Mouse (Mus musculus): ENCODE data around the gene Stub1. TPM values are rescaled to one million over a fixed set of nuclear protein-coding genes. Genes with fewer than 3 reads are reported as not detected.
"Not testable (repeated sequence)": the region's sequence is repeated elsewhere in the genome, so short reads cannot be mapped to it uniquely, and the experiment has no call there.

Gene Stub1
- polyA plus RNA-seq, 1 experiment from 2014 or later, result 322 TPM

DNA sequence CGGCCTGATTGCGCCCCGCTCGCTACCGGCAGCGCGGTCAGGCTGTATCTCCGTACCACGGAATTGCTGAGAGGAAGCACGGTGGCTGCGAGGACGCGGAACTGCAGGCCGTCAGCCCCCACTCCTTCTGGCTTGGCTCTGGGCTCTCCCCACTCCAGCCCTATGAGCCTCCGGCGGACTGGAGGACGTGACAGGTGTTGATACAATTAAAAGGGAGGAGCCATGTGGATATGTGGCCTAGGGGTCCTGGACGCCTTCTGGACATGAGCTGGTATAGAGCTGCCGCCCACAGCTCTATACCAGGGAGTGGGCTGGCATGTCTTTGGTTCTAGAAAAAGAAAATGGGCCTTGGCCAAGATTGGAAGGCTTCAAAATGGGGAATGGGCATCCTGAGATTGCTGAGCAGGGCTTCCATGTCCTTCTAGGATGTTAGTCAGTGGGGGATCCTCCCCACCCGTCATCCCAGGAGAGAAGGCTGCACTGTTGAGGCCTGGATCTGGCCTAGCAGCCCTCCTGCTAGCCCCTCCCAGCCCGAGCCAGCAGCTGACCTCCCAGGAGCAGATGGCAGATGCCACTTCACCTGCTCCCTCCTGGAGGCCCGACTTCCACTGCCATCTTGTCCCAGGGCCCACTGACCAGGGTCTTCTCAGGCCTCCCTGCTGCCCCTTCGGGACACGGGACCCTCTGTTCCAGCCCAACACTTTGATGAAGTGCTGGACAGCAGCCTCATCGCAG is 23.4 kb downstream of the Stub1 start:
- peak overlapping the region; percentile 89 for H3K27ac ChIP-seq (ENCODE audit: low read depth, low read length)
- DNase-seq (ENCODE audit: low spot score), result peak; percentile 64
- H3K4me3 ChIP-seq (ENCODE audit: low read depth, low read length), result peak overlapping the region; percentile 81
- 8% methylated on average over 25 of the region's 25 CpGs for WGBS
- no peaks in the 10 kb centered on the region for H3K36me3 ChIP-seq (ENCODE audit: control insufficient read depth, insufficient read depth, low read length)
- no peaks in the 10 kb centered on the region for H3K27me3 ChIP-seq (ENCODE audit: control insufficient read depth, insufficient read depth, low read length)
- H3K4me2 ChIP-seq (ENCODE audit: low read depth, low read length, severe bottlenecking), result peak overlapping the region; percentile 85
- peak overlapping the region; percentile 95 for H3K9ac ChIP-seq (ENCODE audit: low read length)
- peak; percentile 58 for ATAC-seq (replicated peaks; ENCODE audit: low FRiP score)
- H3K9me3 ChIP-seq (ENCODE audit: control insufficient read depth, low read length), result no peaks in the 10 kb centered on the region
- H3K4me1 ChIP-seq (replicated peaks; ENCODE audit: control insufficient read depth, insufficient read depth, low read length), result peaks cover 9% of the 10 kb centered on the region

DNA sequence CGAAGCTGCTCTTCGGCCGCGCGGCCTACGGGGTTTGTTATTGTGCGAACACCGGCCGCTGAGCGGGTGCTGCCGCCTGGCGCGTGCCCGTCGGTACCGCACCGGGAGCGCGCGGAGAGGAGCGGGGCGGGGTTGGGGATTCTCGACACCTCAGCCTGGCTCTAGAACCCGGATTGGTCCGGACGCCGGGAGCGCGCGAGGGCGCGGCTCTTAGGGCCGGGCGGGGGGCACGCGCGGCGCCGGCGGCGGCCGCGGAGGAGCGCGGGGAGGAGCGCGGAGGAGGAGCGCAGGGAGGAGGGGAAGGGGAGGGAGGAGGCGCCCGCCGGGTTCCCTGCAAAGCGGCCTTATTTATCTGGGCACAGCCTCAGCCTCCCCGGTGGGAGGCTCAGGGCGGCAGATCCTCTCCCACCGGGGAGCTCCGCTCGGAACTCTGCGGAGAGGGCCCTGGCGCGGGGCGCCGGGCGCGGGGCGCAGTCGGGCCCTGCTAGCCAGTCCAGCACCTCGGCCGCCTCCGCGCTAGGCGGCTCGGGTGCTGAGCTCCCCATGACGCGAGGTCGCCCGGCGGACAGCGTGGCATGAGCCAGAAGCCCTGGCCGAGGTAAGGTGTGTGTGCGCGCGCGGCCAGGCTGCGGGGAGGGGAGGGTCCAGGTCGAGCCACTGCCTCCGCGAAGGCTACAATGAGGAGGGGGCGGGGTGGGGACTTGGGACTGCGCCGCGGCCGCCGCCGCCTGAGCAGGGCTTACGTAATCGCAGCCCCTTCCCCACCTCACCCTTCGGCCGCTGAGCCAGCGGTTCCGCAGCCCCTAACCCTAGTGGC is 24.2 kb downstream of the Stub1 start, which contains the start of gene Fbxl16:
TSS of gene Fbxl16 (plus strand) at position 297 of the 817 bp plus-strand sequence.
- peak within 1 kb of the TSS; percentile 81 for H3K4me3 ChIP-seq (ENCODE audit: low read depth, low read length)
- H3K4me1 ChIP-seq (replicated peaks; ENCODE audit: control insufficient read depth, insufficient read depth, low read length), result peaks cover 9% of the 10 kb centered on the region
- peak within 1 kb of the TSS; percentile 95 for H3K9ac ChIP-seq (ENCODE audit: low read length)
- no peaks in the 10 kb centered on the region for H3K36me3 ChIP-seq (ENCODE audit: control insufficient read depth, insufficient read depth, low read length)
- ATAC-seq (replicated peaks; ENCODE audit: low FRiP score) (peak; percentile 82), DNase-seq (ENCODE audit: low spot score) (peak; percentile 93)
- peak within 1 kb of the TSS; percentile 89 for H3K27ac ChIP-seq (ENCODE audit: low read depth, low read length)
- H3K9me3 ChIP-seq (ENCODE audit: control insufficient read depth, low read length), result no peaks in the 10 kb centered on the region
- peak within 1 kb of the TSS; percentile 85 for H3K4me2 ChIP-seq (ENCODE audit: low read depth, low read length, severe bottlenecking)
- no peaks in the 10 kb centered on the region for H3K27me3 ChIP-seq (ENCODE audit: control insufficient read depth, insufficient read depth, low read length)
- WGBS, result under 1% methylated on average over 89 of the region's 100 CpGs

DNA sequence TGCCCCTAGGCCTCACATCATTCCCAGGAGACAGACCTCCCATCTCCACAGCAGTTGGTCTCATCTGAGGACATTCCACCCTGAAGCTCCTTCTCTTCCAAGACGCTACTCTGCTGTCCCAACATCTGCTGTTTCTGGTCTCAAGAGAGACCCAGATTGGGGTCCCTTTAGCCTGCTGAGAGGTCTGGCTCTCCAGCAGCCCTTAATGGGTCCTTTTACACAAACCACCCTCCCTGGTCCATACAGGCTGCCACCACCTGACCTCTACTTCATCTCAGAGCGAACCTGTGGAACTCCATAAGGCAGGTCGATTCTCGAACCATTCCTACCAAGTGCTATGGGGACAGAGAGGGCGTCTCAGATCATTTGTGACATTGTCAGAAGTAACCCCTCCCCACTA is 25.2 kb downstream of the Stub1 start:
- H3K9ac ChIP-seq (ENCODE audit: low read length), result peak overlapping the region; percentile 95; the same call in 1 of the 2 replicates
- no peaks in the 10 kb centered on the region for H3K9me3 ChIP-seq (ENCODE audit: control insufficient read depth, low read length)
- H3K4me3 ChIP-seq (ENCODE audit: low read depth, low read length), result peak overlapping the region; percentile 81
- no peak overlapping the region for H3K27ac ChIP-seq (ENCODE audit: low read depth, low read length)
- ATAC-seq (replicated peaks; ENCODE audit: low FRiP score) (no peak), DNase-seq (ENCODE audit: low spot score) (no peak)
- peaks cover 15% of the 10 kb centered on the region for H3K4me1 ChIP-seq (replicated peaks; ENCODE audit: control insufficient read depth, insufficient read depth, low read length)
- no peaks in the 10 kb centered on the region for H3K27me3 ChIP-seq (ENCODE audit: control insufficient read depth, insufficient read depth, low read length)
- peak overlapping the region; percentile 85 for H3K4me2 ChIP-seq (ENCODE audit: low read depth, low read length, severe bottlenecking)
- no peaks in the 10 kb centered on the region for H3K36me3 ChIP-seq (ENCODE audit: control insufficient read depth, insufficient read depth, low read length)
- 32% methylated on average over 5 of the region's 5 CpGs for WGBS

DNA sequence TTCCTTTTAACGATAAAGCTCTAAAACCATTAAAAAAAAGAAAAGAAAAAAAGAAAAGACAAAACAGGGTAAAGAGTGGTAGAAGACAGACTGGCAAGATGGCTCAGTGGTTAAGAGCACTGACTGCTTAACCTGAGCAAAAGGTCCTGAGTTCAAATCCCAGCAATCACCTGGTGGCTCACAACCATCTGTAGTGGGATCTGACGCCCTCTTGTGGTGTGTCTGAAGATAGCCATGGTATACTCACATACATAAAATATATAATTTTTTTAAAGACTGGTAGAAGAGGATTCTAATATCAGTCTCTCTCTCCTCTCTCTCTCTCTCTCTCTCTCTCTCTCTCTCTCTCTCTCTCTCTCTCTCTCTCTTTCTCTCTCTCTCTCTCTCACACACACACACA is 25.8 kb downstream of the Stub1 start:
- not testable (repeated sequence) for H3K36me3 ChIP-seq (ENCODE audit: control insufficient read depth, insufficient read depth, low read length); H3K9me3 ChIP-seq (ENCODE audit: control insufficient read depth, low read length); H3K27ac ChIP-seq (ENCODE audit: low read depth, low read length); DNase-seq (ENCODE audit: low spot score); H3K9ac ChIP-seq (ENCODE audit: low read length); H3K27me3 ChIP-seq (ENCODE audit: control insufficient read depth, insufficient read depth, low read length); H3K4me3 ChIP-seq (ENCODE audit: low read depth, low read length); H3K4me2 ChIP-seq (ENCODE audit: low read depth, low read length, severe bottlenecking); ATAC-seq (replicated peaks; ENCODE audit: low FRiP score)
- peaks cover 19% of the 10 kb centered on the region for H3K4me1 ChIP-seq (replicated peaks; ENCODE audit: control insufficient read depth, insufficient read depth, low read length)
- WGBS, result 43% methylated on average over 2 of the region's 2 CpGs

DNA sequence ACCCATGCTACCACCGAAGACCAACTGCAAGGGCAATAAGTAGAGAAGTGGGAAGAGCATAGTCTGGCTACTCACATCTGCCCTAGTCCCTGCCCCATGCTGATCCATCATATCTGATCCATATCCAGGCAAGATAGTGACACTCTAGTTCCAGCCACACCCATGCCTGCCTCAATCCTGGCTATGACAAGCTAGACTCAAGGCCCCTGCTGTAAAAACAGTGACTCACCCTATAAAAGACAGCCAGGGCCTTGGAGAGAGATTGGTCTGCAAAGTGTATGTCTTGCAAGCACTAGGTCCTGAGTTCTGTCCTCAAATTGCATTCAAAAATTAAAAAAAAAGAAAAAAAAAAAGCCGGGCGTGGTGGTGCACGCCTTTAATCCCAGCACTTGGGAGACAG is 26.7 kb downstream of the Stub1 start:
- no peak overlapping the region for H3K9ac ChIP-seq (ENCODE audit: low read length)
- H3K4me2 ChIP-seq (ENCODE audit: low read depth, low read length, severe bottlenecking), result no peak overlapping the region
- no peaks in the 10 kb centered on the region for H3K27me3 ChIP-seq (ENCODE audit: control insufficient read depth, insufficient read depth, low read length)
- no peaks in the 10 kb centered on the region for H3K36me3 ChIP-seq (ENCODE audit: control insufficient read depth, insufficient read depth, low read length)
- H3K4me3 ChIP-seq (ENCODE audit: low read depth, low read length), result no peak overlapping the region
- no peak for ATAC-seq (replicated peaks; ENCODE audit: low FRiP score)
- no peaks in the 10 kb centered on the region for H3K9me3 ChIP-seq (ENCODE audit: control insufficient read depth, low read length)
- WGBS, result 92% methylated on average over 4 of the region's 4 CpGs
- no peak for DNase-seq (ENCODE audit: low spot score)
- no peak overlapping the region for H3K27ac ChIP-seq (ENCODE audit: low read depth, low read length)
- peaks cover 20% of the 10 kb centered on the region for H3K4me1 ChIP-seq (replicated peaks; ENCODE audit: control insufficient read depth, insufficient read depth, low read length)

DNA sequence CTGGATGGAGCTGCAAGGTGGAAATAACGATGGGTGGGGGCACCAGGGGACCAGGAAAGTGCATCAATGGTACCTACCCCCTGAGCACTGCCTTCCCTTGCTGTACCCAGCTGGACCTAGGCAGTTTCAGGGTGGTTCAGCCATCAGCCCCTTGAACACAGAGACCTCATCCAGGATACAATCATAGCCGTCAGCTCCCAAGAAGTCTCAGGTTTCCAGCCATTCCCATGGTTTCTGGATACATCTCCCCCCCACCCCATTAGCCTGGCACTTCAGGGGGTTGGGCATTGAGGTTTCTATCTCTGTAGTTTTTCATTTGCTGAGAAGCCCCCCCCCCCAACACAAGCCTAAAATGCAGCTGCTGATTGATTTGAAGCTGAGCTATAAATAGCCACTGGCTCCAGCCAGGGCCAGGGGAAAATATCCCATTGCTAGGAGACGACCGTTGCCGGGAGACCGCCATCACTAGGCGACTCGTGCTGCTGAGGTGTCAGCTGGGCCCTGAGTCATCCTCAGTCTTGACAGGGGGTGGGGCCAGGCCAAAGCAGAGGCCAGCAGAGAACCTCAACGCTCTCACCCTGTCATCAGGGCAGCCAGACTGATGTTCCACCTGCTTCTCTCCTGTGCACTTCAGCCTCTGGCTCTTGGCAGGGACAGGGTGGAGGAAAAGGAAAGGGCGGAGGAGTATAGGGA is 30.2 kb downstream of the Stub1 start:
- DNase-seq (ENCODE audit: low spot score) (peak; percentile 89), ATAC-seq (replicated peaks; ENCODE audit: low FRiP score) (peak; percentile 90)
- peaks cover 12% of the 10 kb centered on the region; the same call in 1 of the 2 replicates for H3K4me1 ChIP-seq (replicated peaks; ENCODE audit: control insufficient read depth, insufficient read depth, low read length)
- no peaks in the 10 kb centered on the region for H3K9me3 ChIP-seq (ENCODE audit: control insufficient read depth, low read length)
- H3K36me3 ChIP-seq (ENCODE audit: control insufficient read depth, insufficient read depth, low read length), result no peaks in the 10 kb centered on the region
- H3K27me3 ChIP-seq (ENCODE audit: control insufficient read depth, insufficient read depth, low read length), result no peaks in the 10 kb centered on the region
- WGBS, result 13% methylated on average over 10 of the region's 10 CpGs
- H3K9ac ChIP-seq (ENCODE audit: low read length), result peak overlapping the region; percentile 44
- no peak overlapping the region for H3K4me3 ChIP-seq (ENCODE audit: low read depth, low read length)
- peak overlapping the region; percentile 77 for H3K27ac ChIP-seq (ENCODE audit: low read depth, low read length)
- H3K4me2 ChIP-seq (ENCODE audit: low read depth, low read length, severe bottlenecking), result peak overlapping the region; percentile 15; the same call in 1 of the 2 replicates

DNA sequence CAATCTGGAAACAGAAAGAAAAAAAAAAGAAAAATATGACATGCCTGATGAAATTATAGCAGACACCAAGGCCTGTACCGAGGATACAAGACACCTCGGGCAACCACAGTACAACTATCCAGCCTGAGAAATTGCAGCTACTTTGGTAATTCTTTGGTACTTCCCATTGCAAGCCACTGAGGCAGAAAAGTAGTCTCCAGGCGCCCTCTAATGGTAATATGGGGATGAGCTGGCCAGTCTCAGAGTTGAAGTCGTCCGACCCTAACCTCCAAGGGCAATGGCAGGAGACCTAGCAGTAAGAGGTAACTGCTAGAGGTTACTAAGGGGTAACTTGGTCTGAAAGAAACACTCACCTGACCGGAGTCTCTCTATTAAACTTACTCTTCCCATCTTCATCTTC is 32.2 kb downstream of the Stub1 start:
- Histone ChIP-seq H3K9ac (ENCODE audit: low read length) (no peak overlapping the region), H3K36me3 (ENCODE audit: control insufficient read depth, insufficient read depth, low read length) (no peaks in the 10 kb centered on the region), H3K27ac (ENCODE audit: low read depth, low read length) (no peak overlapping the region), H3K9me3 (ENCODE audit: control insufficient read depth, low read length) (no peaks in the 10 kb centered on the region), H3K27me3 (ENCODE audit: control insufficient read depth, insufficient read depth, low read length) (no peaks in the 10 kb centered on the region), H3K4me2 (ENCODE audit: low read depth, low read length, severe bottlenecking) (no peak overlapping the region), H3K4me1 (replicated peaks; ENCODE audit: control insufficient read depth, insufficient read depth, low read length) (peaks cover 12% of the 10 kb centered on the region; the same call in 1 of the 2 replicates), H3K4me3 (ENCODE audit: low read depth, low read length) (no peak overlapping the region)
- no peak for ATAC-seq (replicated peaks; ENCODE audit: low FRiP score)
- DNase-seq (ENCODE audit: low spot score), result peak; percentile 77
- WGBS, result 5% methylated on average over 6 of the region's 6 CpGs

DNA sequence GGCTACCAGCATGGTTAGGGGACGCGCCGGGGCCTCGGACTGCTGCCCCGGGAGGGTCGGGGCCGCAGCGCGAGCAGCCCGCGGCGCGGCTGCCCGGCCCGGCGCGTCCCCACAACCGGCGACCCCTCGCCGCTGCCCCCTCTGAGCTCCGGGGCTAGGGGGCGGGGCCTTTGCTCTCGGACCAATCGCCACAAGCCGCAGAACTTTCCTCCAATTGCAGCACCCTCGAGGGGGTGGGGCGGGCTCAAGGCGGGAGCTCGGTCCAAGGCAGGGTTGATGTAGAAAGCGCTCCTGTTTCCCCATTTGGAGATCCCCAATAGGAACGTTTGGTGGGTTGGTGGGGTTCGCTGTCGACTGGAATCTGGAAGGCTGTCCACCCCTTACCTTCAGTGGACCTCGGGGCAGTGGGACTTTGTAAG is 36.2 kb downstream of the Stub1 start, which contains the start of gene Metrn:
TSS of gene Metrn (minus strand) at position 186 of the 419 bp plus-strand sequence.
- no peaks in the 10 kb centered on the region for H3K36me3 ChIP-seq (ENCODE audit: control insufficient read depth, insufficient read depth, low read length)
- peak; percentile 96 for DNase-seq (ENCODE audit: low spot score)
- peak; percentile 72 for ATAC-seq (replicated peaks; ENCODE audit: low FRiP score)
- peak within 1 kb of the TSS; percentile 94 for H3K27ac ChIP-seq (ENCODE audit: low read depth, low read length)
- no peaks in the 10 kb centered on the region for H3K9me3 ChIP-seq (ENCODE audit: control insufficient read depth, low read length)
- peak within 1 kb of the TSS; percentile 91 for H3K4me2 ChIP-seq (ENCODE audit: low read depth, low read length, severe bottlenecking)
- H3K9ac ChIP-seq (ENCODE audit: low read length), result peak within 1 kb of the TSS; percentile 90
- no peaks in the 10 kb centered on the region for H3K27me3 ChIP-seq (ENCODE audit: control insufficient read depth, insufficient read depth, low read length)
- H3K4me1 ChIP-seq (replicated peaks; ENCODE audit: control insufficient read depth, insufficient read depth, low read length), result peaks cover 29% of the 10 kb centered on the region
- H3K4me3 ChIP-seq (ENCODE audit: low read depth, low read length), result peak within 1 kb of the TSS; percentile 82
- 1% methylated on average over 30 of the region's 35 CpGs for WGBS
